Mouse (Mus musculus): ENCODE data around the gene Sphk2. TPM values are rescaled to one million over a fixed set of nuclear protein-coding genes. Genes with fewer than 3 reads are reported as not detected.

Sphk2 gene
- polyA plus RNA-seq, 1 experiment from 2014 or later: 34.4 TPM

DNA sequence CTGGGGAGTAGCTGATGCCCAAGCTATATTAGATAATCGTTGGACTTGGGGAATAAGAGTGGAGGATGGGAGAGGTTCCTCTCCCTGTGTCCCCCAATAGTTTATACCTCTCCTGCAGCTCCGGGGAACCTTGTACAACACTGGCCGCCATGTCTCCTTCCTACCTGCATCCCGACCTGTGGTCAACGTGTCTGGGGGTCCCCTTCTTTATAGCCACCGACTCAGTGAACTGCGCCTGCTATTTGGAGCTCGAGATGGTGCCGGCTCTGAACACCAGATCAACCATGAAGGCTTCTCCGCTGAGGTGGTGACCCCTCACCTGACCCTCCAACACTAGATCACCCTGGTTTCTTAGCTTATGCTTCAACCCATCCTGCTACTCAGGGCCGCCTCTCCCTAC is 15.5 kb downstream of the Sphk2 start:
- no peak for ATAC-seq (ENCODE audit: insufficient number of reproducible peaks, insufficient read depth, low FRiP score, low TSS enrichment, low read depth)
- Histone ChIP-seq H3K4me1 (peaks cover 56% of the 10 kb centered on the region), H3K4me2 (no peak overlapping the region), H3K27me3 (peaks cover 28% of the 10 kb centered on the region), H3K9ac (no peak overlapping the region), H3K4me3 (no peak overlapping the region), H3K36me3 (no peaks in the 10 kb centered on the region), H3K9me3 (no peaks in the 10 kb centered on the region), H3K27ac (no peak overlapping the region)
- 97% methylated on average over 11 of the region's 11 CpGs for WGBS

GRCm38 (mm10) chr7:45701607-45702006 is 16.2 kb downstream of the Sphk2 start:
- peaks cover 28% of the 10 kb centered on the region for H3K27me3 ChIP-seq
- 83% methylated on average over 11 of the region's 11 CpGs for WGBS
- H3K4me2 ChIP-seq: no peak overlapping the region; the same call in 1 of the 2 replicates
- peaks cover 51% of the 10 kb centered on the region for H3K4me1 ChIP-seq
- peak overlapping the region; percentile 51 for H3K4me3 ChIP-seq
- H3K36me3 ChIP-seq: no peaks in the 10 kb centered on the region
- no peaks in the 10 kb centered on the region for H3K9me3 ChIP-seq
- ATAC-seq (ENCODE audit: insufficient number of reproducible peaks, insufficient read depth, low FRiP score, low TSS enrichment, low read depth): no peak
- H3K9ac ChIP-seq: 0 out of 2 replicates have a peak overlapping the region, but pooled peaks have one; percentile 27
- no peak overlapping the region for H3K27ac ChIP-seq

GRCm38 (mm10) chr7:45701072-45701471 is 16.7 kb downstream of the Sphk2 start:
- H3K27ac ChIP-seq: peak overlapping the region; percentile 71
- no peaks in the 10 kb centered on the region for H3K9me3 ChIP-seq
- no peak for ATAC-seq (ENCODE audit: insufficient number of reproducible peaks, insufficient read depth, low FRiP score, low TSS enrichment, low read depth)
- peak overlapping the region; percentile 51 for H3K4me3 ChIP-seq
- peak overlapping the region; percentile 92 for H3K4me2 ChIP-seq
- peak overlapping the region; percentile 65 for H3K9ac ChIP-seq
- WGBS: 29% methylated on average over 11 of the region's 11 CpGs
- H3K4me1 ChIP-seq: peaks cover 46% of the 10 kb centered on the region
- H3K36me3 ChIP-seq: no peaks in the 10 kb centered on the region
- peaks cover 28% of the 10 kb centered on the region for H3K27me3 ChIP-seq

DNA sequence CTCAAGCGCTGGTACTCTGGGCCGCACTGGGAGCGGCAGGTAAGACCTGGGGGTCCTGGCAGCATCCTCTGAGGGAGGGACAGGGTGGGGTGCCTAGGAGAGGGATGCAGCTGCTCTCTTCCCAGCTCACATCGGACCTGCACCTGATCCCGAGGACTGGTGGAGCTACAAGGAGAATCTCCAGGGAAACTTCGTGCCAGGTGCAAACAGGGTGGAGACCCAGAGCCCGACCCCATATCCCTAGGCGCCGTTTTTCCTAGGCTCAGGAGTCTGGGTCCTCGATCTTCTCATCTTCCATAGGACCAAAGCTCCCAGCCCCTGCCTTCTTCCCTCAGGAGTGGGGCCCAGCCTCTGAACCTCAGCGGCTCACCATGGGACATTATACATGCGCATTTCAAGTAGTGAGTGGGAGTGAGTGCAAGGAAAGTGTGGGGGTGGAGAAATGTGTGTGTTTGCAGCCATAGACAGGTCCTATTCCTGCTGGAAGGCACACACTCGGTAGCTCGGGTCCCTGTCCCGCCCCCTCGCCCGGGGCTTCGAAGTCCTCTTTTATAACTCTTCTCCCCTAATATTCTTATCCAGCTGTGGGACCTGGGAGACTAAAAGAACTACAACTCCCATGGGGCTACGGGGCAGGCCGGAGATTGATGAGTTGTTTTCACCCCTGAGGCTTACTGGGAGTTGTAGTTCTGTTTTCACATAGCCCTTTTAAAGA is 17.3 kb downstream of the Sphk2 start:
- H3K36me3 ChIP-seq: no peaks in the 10 kb centered on the region
- H3K4me2 ChIP-seq: peak overlapping the region; percentile 92
- H3K9me3 ChIP-seq: no peaks in the 10 kb centered on the region
- ATAC-seq (ENCODE audit: insufficient number of reproducible peaks, insufficient read depth, low FRiP score, low TSS enrichment, low read depth): no peak; the same call in 1 of the 2 replicates
- peaks cover 42% of the 10 kb centered on the region for H3K4me1 ChIP-seq
- peak overlapping the region; percentile 51 for H3K4me3 ChIP-seq
- H3K27ac ChIP-seq: peak overlapping the region; percentile 71; the same call in 1 of the 2 replicates
- peaks cover 28% of the 10 kb centered on the region for H3K27me3 ChIP-seq
- under 1% methylated on average over 20 of the region's 20 CpGs for WGBS
- peak overlapping the region; percentile 75 for H3K9ac ChIP-seq

DNA sequence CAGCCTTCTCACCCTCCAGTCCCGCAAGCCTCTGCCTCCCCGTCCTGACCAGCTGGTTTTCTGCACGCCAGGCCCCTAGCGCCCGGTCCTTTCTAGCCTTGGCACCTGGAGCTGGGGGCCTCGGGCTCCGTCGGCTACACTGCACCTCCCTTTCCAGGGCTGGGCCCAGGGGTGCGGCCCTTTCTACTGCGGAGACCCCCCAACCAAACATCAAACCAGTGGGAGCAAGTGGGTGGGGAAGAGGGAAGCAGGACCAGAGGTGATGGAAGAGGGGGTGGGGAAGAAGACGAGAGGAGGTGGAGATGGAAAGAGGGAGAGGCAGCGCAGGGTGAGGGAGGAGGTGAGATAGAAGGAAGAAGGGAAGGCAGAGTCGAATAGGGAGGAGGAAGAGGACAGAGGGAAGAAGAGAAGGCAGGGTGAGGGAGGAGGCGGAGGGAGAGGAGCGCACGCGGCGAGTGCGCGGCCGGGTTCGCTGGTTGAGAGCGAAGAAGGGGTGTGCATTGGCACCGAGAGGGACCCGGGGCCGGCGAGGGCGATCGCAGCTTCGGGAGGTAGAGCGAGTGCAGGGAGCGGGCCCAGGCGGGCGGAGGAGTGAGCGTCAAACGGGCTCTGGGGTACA is 18.2 kb downstream of the Sphk2 start, which contains the start of gene Car11:
Car11 (plus strand) TSS at position 321 of the 619 bp plus-strand sequence.
- H3K4me3 ChIP-seq: peak within 1 kb of the TSS; percentile 51
- H3K9ac ChIP-seq: peak within 1 kb of the TSS; percentile 75
- H3K27me3 ChIP-seq: peaks cover 28% of the 10 kb centered on the region
- 2% methylated on average over 36 of the region's 36 CpGs for WGBS
- peak within 1 kb of the TSS; percentile 92 for H3K4me2 ChIP-seq
- peaks cover 45% of the 10 kb centered on the region for H3K4me1 ChIP-seq
- H3K9me3 ChIP-seq: no peaks in the 10 kb centered on the region
- no peak within 1 kb of the TSS for H3K27ac ChIP-seq
- H3K36me3 ChIP-seq: no peaks in the 10 kb centered on the region
- no peak for ATAC-seq (ENCODE audit: insufficient number of reproducible peaks, insufficient read depth, low FRiP score, low TSS enrichment, low read depth)

GRCm38 (mm10) chr7:45697894-45698293 is 19.9 kb downstream of the Sphk2 start:
- no peak for ATAC-seq (ENCODE audit: insufficient number of reproducible peaks, insufficient read depth, low FRiP score, low TSS enrichment, low read depth)
- WGBS: 83% methylated on average over 7 of the region's 7 CpGs
- peaks cover 28% of the 10 kb centered on the region for H3K27me3 ChIP-seq
- H3K9me3 ChIP-seq: no peaks in the 10 kb centered on the region
- H3K4me1 ChIP-seq: peaks cover 42% of the 10 kb centered on the region
- H3K4me2 ChIP-seq: no peak overlapping the region
- H3K36me3 ChIP-seq: no peaks in the 10 kb centered on the region
- H3K27ac ChIP-seq: no peak overlapping the region
- H3K9ac ChIP-seq: no peak overlapping the region
- H3K4me3 ChIP-seq: no peak overlapping the region

GRCm38 (mm10) chr7:45695098-45695497 is 22.7 kb downstream of the Sphk2 start:
- H3K27ac ChIP-seq: peak overlapping the region; percentile 75
- no peak overlapping the region for H3K9ac ChIP-seq
- H3K9me3 ChIP-seq: no peaks in the 10 kb centered on the region
- H3K27me3 ChIP-seq: peaks cover 22% of the 10 kb centered on the region
- H3K36me3 ChIP-seq: no peaks in the 10 kb centered on the region
- no peak overlapping the region for H3K4me2 ChIP-seq
- 6% methylated on average over 6 of the region's 6 CpGs for WGBS
- peaks cover 26% of the 10 kb centered on the region for H3K4me1 ChIP-seq
- no peak overlapping the region for H3K4me3 ChIP-seq
- ATAC-seq (ENCODE audit: insufficient number of reproducible peaks, insufficient read depth, low FRiP score, low TSS enrichment, low read depth): peak; percentile 18; the same call in 1 of the 2 replicates

GRCm38 (mm10) chr7:45693921-45694591 is 23.7 kb downstream of the Sphk2 start, which contains the start of gene Sec1:
TSS of gene Sec1 (minus strand) at chr7:45694402.
- ATAC-seq (ENCODE audit: insufficient number of reproducible peaks, insufficient read depth, low FRiP score, low TSS enrichment, low read depth): peak; percentile 12; the same call in 1 of the 2 replicates
- Histone ChIP-seq H3K4me2 (no peak within 1 kb of the TSS), H3K27ac (peak within 1 kb of the TSS; percentile 75), H3K4me1 (peaks cover 17% of the 10 kb centered on the region), H3K9me3 (no peaks in the 10 kb centered on the region), H3K27me3 (peaks cover 12% of the 10 kb centered on the region), H3K4me3 (no peak within 1 kb of the TSS), H3K9ac (0 out of 2 replicates have a peak within 1 kb of the TSS, but pooled peaks have one; percentile 36), H3K36me3 (no peaks in the 10 kb centered on the region)
- WGBS: 88% methylated on average over 50 of the region's 50 CpGs

DNA sequence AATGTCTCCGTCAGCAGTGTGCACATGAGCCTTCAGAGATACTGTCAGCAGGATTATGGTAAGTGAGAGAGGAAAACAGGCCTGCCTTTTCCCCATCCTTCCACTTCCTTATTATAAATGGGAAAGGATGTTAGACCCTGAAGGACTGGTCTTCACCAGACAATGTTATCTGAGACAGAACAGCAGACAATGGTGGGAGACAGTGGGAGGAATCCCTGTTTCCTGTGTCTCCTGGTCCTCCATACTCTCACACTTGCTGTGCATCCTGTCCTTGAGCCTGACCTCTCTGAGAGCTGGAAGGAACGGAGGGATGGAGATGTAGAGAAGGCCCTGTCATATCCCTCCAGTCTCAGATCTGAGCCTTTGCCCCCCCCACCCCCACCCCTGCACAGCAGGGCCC is 25.4 kb downstream of the Sphk2 start:
- H3K4me2 ChIP-seq: no peak overlapping the region
- peaks cover 17% of the 10 kb centered on the region for H3K4me1 ChIP-seq
- H3K4me3 ChIP-seq: no peak overlapping the region
- WGBS: 74% methylated on average over 2 of the region's 2 CpGs
- H3K9ac ChIP-seq: no peak overlapping the region
- ATAC-seq (ENCODE audit: insufficient number of reproducible peaks, insufficient read depth, low FRiP score, low TSS enrichment, low read depth): no peak
- no peaks in the 10 kb centered on the region for H3K36me3 ChIP-seq
- H3K27ac ChIP-seq: no peak overlapping the region
- H3K9me3 ChIP-seq: no peaks in the 10 kb centered on the region
- H3K27me3 ChIP-seq: no peaks in the 10 kb centered on the region

GRCm38 (mm10) chr7:45689800-45690199 is 28.0 kb downstream of the Sphk2 start:
- Histone ChIP-seq H3K9me3 (no peaks in the 10 kb centered on the region), H3K27me3 (no peaks in the 10 kb centered on the region), H3K4me1 (peaks cover 32% of the 10 kb centered on the region), H3K36me3 (no peaks in the 10 kb centered on the region), H3K4me2 (no peak overlapping the region), H3K4me3 (no peak overlapping the region), H3K9ac (no peak overlapping the region), H3K27ac (no peak overlapping the region)
- ATAC-seq (ENCODE audit: insufficient number of reproducible peaks, insufficient read depth, low FRiP score, low TSS enrichment, low read depth): no peak
- WGBS: 76% methylated on average over 11 of the region's 11 CpGs

DNA sequence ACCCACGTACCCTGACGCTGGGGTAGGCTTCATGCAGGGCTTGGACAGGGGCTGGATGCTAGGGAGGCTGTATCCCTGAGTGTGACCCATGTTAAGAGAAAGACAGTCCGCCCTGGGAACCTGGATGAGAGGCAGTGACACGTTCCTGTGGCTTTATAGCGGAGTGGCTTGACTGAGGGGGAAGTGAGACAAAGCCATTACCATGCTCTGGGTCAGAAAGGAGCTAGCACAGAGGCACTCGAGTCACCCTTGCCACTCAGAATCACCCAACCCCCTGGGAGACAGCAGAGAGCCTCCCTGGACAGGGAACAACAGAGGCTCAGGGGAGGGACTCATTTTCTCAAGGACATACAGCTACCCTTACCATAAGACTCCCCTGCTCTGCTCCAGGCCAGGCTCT is 28.7 kb downstream of the Sphk2 start:
- 56% methylated on average over 6 of the region's 6 CpGs for WGBS
- H3K36me3 ChIP-seq: no peaks in the 10 kb centered on the region
- ATAC-seq (ENCODE audit: insufficient number of reproducible peaks, insufficient read depth, low FRiP score, low TSS enrichment, low read depth): no peak
- no peaks in the 10 kb centered on the region for H3K9me3 ChIP-seq
- H3K4me1 ChIP-seq: peaks cover 32% of the 10 kb centered on the region
- H3K4me3 ChIP-seq: no peak overlapping the region
- no peak overlapping the region for H3K4me2 ChIP-seq
- no peak overlapping the region for H3K9ac ChIP-seq
- no peaks in the 10 kb centered on the region for H3K27me3 ChIP-seq
- no peak overlapping the region for H3K27ac ChIP-seq
